Mouse (Mus musculus) urinary bladder, postnatal 36 days (tissue): ENCODE data around the gene Islr2.

Experiments
- DNase-seq, 2 experiments: peaks; one replicate each; pipeline ENCODE4 v3.0.0; 2022; ENCODE audit warnings: low spot score in 2 of 2, mixed read lengths in 1 of 2

The Islr2 gene

GRCm38 (mm10) chr9:58150733-58151361 lies 53.3 kb downstream of the Islr2 start:
- no peak for DNase-seq

- no peak for DNase-seq
Measured at GRCm38 (mm10) chr9:58148806-58149205, 55.3 kb downstream of the Islr2 start.
